In the genomic region with DNA sequence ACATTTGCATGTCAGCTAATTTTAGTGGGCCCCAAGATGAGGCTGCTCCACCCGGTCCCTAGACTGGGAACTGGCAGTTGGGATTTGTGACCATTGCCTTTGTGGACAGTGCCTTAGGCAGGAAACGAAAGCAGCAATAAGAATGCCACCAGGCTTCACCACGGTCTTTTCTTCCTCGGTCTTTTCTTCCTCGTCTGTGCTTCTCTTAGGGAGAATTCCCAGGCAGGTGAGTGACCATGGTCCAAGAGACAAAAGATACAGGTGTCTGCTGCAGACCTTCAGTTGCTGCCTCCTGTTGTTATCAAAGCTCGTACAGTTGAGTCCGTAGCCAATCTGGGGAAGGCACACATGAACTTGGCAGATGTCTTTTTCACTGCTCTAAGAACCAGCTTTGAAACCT, we compare ENCODE assay signal across 13 mouse cellular contexts.
"Had no signal": no experiment of that assay in that cellular context is flagged by ENCODE, and none has a peak within 500 bp of the region (broad histone marks: within the 10 kb centered on the region; RNA-seq: fewer than 3 reads in every experiment).

No protein-coding gene starts in this region.

- DNase-seq: kidney, postnatal 10 days; kidney, postnatal 4 days; lung, embryonic 14.5 days; lung, postnatal 14 days; right cerebral cortex, postnatal 14 days; thymus, postnatal 36 days had no signal

- H3K27me3 ChIP-seq: liver, embryonic 12.5 days; megakaryocyte, embryonic 14.5 days had no signal

- H3K4me3 ChIP-seq: layer of hippocampus, adult 2 months; limb, embryonic 15.5 days; liver, embryonic 12.5 days; megakaryocyte, embryonic 14.5 days; midbrain, embryonic 15.5 days; neural tube, embryonic 13.5 days had no signal

- H3K4me1 ChIP-seq: liver, embryonic 12.5 days; megakaryocyte, embryonic 14.5 days had no signal

- H3K36me3 ChIP-seq: limb, embryonic 15.5 days; liver, embryonic 12.5 days; midbrain, embryonic 15.5 days; neural tube, embryonic 13.5 days had no signal

- H3K27ac ChIP-seq: layer of hippocampus, adult 2 months; limb, embryonic 15.5 days; liver, embryonic 12.5 days; macrophage; midbrain, embryonic 15.5 days; neural tube, embryonic 13.5 days had no signal
